Mouse (Mus musculus) left cerebral cortex, postnatal 14 days (tissue): ENCODE measurements around the gene Ampd3. TPM values are rescaled to one million over a fixed set of nuclear protein-coding genes. Genes with fewer than 3 reads are reported as not detected.

Experiments used
- DNase-seq, 2 experiments: peaks; one replicate each; pipeline ENCODE4 v3.0.0; 2021 to 2022; ENCODE audit warnings: low spot score in 2 of 2, mixed read lengths in 1 of 2
- intact Hi-C: fragments of 180-260 bp; cut with DNase I; formaldehyde crosslinking; loops from one replicate; pipeline ENCODE4 v1.15.1; 2025
- total RNA-seq, 2 experiments: library from RNA; stranded (reverse); gene quantifications; 2 replicates each; pipeline ENCODE4 v1.2.3; 2021

Gene Ampd3
- total RNA-seq, 2 experiments from 2014 or later, result 23.6 to 28.2 TPM

- intact Hi-C loops, result no loop called here
- DNase-seq, result no peak
Observed at GRCm38 (mm10) chr7:110822055-110822454, 54.0 kb downstream of the Ampd3 start.

- intact Hi-C loops, result no loop called here
- DNase-seq, result no peak
Observed at GRCm38 (mm10) chr7:110823076-110823475, 55.1 kb downstream of the Ampd3 start.

- intact Hi-C loops, result no loop called here
- DNase-seq, result no peak
Observed at GRCm38 (mm10) chr7:110823593-110823992, 55.6 kb downstream of the Ampd3 start.

- intact Hi-C loops, result no loop called here
- DNase-seq, result no peak
Observed at GRCm38 (mm10) chr7:110823995-110824953, 56.3 kb downstream of the Ampd3 start.

GRCm38 (mm10) chr7:110833024-110833423, 65.0 kb downstream of the Ampd3 start:
- no peak for DNase-seq
- intact Hi-C loops, result no loop called here

- intact Hi-C loops, result no loop called here
Observed at GRCm38 (mm10) chr7:110834018-110834417, 66.0 kb downstream of the Ampd3 start.

GRCm38 (mm10) chr7:110834522-110834921, 66.5 kb downstream of the Ampd3 start:
- no peak for DNase-seq
- intact Hi-C loops, result no loop called here

More at GRCm38 (mm10) chr7:110834018-110834417, 66.0 kb downstream of the Ampd3 start:
- DNase-seq, result no peak

GRCm38 (mm10) chr7:110840332-110840731, 72.3 kb downstream of the Ampd3 start:
- intact Hi-C loops, result no loop called here
- DNase-seq, result no peak

GRCm38 (mm10) chr7:110843916-110844874, 76.2 kb downstream of the Ampd3 start, which contains the start of gene Rnf141:
Rnf141 (minus strand) TSS chr7:110844457.
- DNase-seq, result peak; percentile 93
- intact Hi-C loops, result no loop called here

GRCm38 (mm10) chr7:110847321-110847720, 79.3 kb downstream of the Ampd3 start:
- DNase-seq, result no peak
- intact Hi-C loops, result no loop called here

- intact Hi-C loops, result no loop called here
- no peak for DNase-seq
Observed at GRCm38 (mm10) chr7:110848371-110848770, 80.4 kb downstream of the Ampd3 start.

GRCm38 (mm10) chr7:110851541-110852203, 83.7 kb downstream of the Ampd3 start:
- DNase-seq, result no peak
- intact Hi-C loops, result no loop called here

- DNase-seq, result peak in 1 of 2 experiments; percentile 28
- intact Hi-C loops, result no loop called here
Observed at GRCm38 (mm10) chr7:110853611-110854010, 85.6 kb downstream of the Ampd3 start.

GRCm38 (mm10) chr7:110854519-110854918, 86.5 kb downstream of the Ampd3 start:
- DNase-seq, result peak; percentile 26 to 66

GRCm38 (mm10) chr7:110854927-110855546, 87.0 kb downstream of the Ampd3 start:
- DNase-seq, result peak; percentile 20 to 54
- intact Hi-C loops, result no loop called here

More at GRCm38 (mm10) chr7:110854519-110854918, 86.5 kb downstream of the Ampd3 start:
- intact Hi-C loops, result no loop called here

- intact Hi-C loops, result no loop called here
- no peak for DNase-seq
Observed at GRCm38 (mm10) chr7:110855604-110856003, 87.6 kb downstream of the Ampd3 start.

GRCm38 (mm10) chr7:110860129-110860528, 92.1 kb downstream of the Ampd3 start:
- no peak for DNase-seq
- intact Hi-C loops, result no loop called here
